Mouse (Mus musculus) kidney, postnatal 25 days (tissue): ENCODE data around the gene Txnl4b.
A peak's percentile ranks its signal among the peaks of the same experiment; 100 is the strongest.

Source experiments
- DNase-seq, 2 experiments: peaks; one replicate each; pipeline ENCODE4 v3.0.0; 2021; ENCODE audit warnings: mixed read lengths in 2 of 2

Gene Txnl4b

GRCm38 (mm10) chr8:109606725-109607124, 41.0 kb downstream of the Txnl4b start:
- no peak for DNase-seq

DNA sequence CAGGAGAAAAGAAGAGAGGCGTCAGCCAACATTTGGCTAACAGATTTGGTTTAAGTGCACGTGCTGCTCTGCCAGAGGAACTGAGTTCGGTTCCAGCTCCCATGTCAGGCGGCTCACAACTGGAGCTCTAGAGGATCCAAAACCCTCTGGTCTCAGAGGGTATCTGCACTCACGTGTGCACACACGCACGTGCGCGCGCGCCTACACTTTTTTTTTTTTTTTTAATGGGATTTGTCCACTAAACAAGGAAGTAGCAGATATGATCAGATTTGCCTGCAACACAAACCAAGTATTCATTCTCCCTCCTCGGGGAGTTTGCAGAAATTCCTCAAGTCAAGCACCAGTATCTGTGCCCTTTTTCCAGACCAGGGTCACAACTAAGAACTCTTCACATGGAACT, 42.0 kb downstream of the Txnl4b start:
- DNase-seq, result no peak

- DNase-seq, result peak; percentile 97 to 99
Observed at GRCm38 (mm10) chr8:109608271-109609152, 42.8 kb downstream of the Txnl4b start, which contains the start of gene Dhodh. TSS of gene Dhodh (minus strand) at chr8:109608673.

DNA sequence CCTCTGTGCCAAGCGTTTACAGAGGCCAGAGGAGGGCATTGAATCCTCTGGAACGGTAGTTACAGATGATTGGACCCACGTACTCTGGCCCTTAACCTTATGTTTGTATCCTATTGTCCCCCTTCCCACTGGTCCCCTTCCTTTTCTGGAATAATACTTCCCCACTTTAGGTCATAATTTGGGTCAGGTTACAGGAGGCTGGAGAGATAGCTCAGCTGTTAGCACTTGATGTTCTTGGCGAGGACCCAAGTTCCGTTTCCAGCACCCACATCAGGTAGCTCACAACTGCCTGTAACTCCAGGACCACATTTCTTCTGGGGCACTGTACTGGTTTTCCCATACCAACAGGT, 43.4 kb downstream of the Txnl4b start:
- DNase-seq, result peak; percentile 42 to 56

- DNase-seq, result no peak
Observed at GRCm38 (mm10) chr8:109614243-109615210, 48.8 kb downstream of the Txnl4b start, which contains the start of gene Pkd1l3. TSS of gene Pkd1l3 (plus strand) at chr8:109614517.

- no peak for DNase-seq
Observed at GRCm38 (mm10) chr8:109615569-109615968, 49.9 kb downstream of the Txnl4b start.
